Mouse (Mus musculus) ES-E14 (cell line): ENCODE measurements around the gene Gpr45.

Experiments used
- HCFC1 ChIP-seq: IDR thresholded peaks from 2 replicates; pipeline ENCODE4 v1.6.1; 2012; ENCODE audit warnings: low read length, inconsistent platforms, borderline replicate concordance; ENCODE audit not compliant: insufficient read depth
- ZC3H11A ChIP-seq: IDR thresholded peaks from 2 replicates; pipeline ENCODE4 v1.6.1; 2012; ENCODE audit warnings: low read depth, mild to moderate bottlenecking, inconsistent platforms, low read length, borderline replicate concordance

DNA sequence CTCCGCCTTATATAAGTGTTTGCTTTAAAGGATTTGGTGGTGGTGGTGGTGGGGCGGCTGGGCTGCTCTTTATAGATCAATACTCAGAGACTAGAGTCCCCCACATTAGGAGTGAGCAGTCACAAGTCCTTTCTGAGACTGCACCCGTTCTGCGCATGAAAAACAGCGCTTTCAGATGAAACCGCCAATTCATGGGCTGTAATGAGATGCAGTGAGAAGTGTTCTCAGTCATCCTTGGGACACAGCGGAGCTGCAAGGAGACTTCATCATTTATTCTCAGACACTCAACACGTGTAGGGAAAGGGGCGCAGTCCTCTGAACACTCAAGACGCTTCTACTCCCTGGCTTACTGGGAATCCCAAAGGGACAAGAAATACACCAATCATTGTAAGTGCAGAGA is 95.1 kb downstream of the Gpr45 start:
- no peak for TF ChIP-seq HCFC1
- no peak for TF ChIP-seq ZC3H11A
